Mouse (Mus musculus) hindbrain, embryonic 15.5 days (tissue): ENCODE measurements around the gene Frmd5. TPM values are rescaled to one million over a fixed set of nuclear protein-coding genes. Genes with fewer than 3 reads are reported as not detected.
A peak's percentile ranks its signal among the peaks of the same experiment; 100 is the strongest.

ENCODE experiments used
- ATAC-seq: fragments of 200-750 bp; cut with Nextera tagmentation; 2 replicates; pipeline ENCODE4 v1.8.0; 2017; ENCODE audit warnings: low read depth, moderate number of reproducible peaks, moderate TSS enrichment; ENCODE audit not compliant: low FRiP score
- H3K27ac ChIP-seq: fragments of 300-500 bp; sonication (generic); replicated peaks from 2 replicates; pipeline ENCODE4 v1.5.1; 2015; ENCODE audit warnings: mild to moderate bottlenecking, inconsistent platforms
- H3K27me3 ChIP-seq: fragments of 300-500 bp; sonication (generic); 2 replicates; pipeline ENCODE4 v1.6.1; 2015; ENCODE audit warnings: control low read depth, inconsistent platforms
- H3K36me3 ChIP-seq: fragments of 300-500 bp; sonication (generic); 2 replicates; pipeline ENCODE4 v1.6.1; 2015; ENCODE audit warnings: control low read depth, inconsistent platforms
- H3K4me1 ChIP-seq: fragments of 300-500 bp; sonication (generic); replicated peaks from 2 replicates; pipeline ENCODE4 v1.6.1; 2015; ENCODE audit warnings: control low read depth, inconsistent platforms
- H3K4me2 ChIP-seq: fragments of 300-500 bp; sonication (generic); 2 replicates; pipeline ENCODE4 v1.6.1; 2015; ENCODE audit warnings: moderate library complexity, mild to moderate bottlenecking, inconsistent platforms
- H3K4me3 ChIP-seq: fragments of 300-500 bp; sonication (generic); 2 replicates; pipeline ENCODE4 v1.5.1; 2015; ENCODE audit warnings: mild to moderate bottlenecking, inconsistent platforms
- H3K9ac ChIP-seq: fragments of 300-500 bp; sonication (generic); 2 replicates; pipeline ENCODE4 v1.6.1; 2015; ENCODE audit warnings: inconsistent platforms
- H3K9me3 ChIP-seq: fragments of 300-500 bp; sonication (generic); 2 replicates; pipeline ENCODE4 v1.6.1; 2016; ENCODE audit warnings: control low read depth, inconsistent platforms
- WGBS: fragments of 180-500 bp; shearing (Covaris S2); methylation state at CpG from one replicate; pipeline ENCODE4 v1.1.7; 2015; 5-methylcytosine and 5-hydroxymethylcytosine counted together
- polyA plus RNA-seq: library from polyadenylated mRNA; unstranded; fragments of >200 nt; fragmentation: Nextera tagmentation; extraction: Ambion mirVana; gene quantifications from 2 replicates; pipeline ENCODE4 v1.2.1, GENCODE M21; 2015

Frmd5 gene
- polyA plus RNA-seq, 1 experiment from 2014 or later, result 31.0 TPM

DNA sequence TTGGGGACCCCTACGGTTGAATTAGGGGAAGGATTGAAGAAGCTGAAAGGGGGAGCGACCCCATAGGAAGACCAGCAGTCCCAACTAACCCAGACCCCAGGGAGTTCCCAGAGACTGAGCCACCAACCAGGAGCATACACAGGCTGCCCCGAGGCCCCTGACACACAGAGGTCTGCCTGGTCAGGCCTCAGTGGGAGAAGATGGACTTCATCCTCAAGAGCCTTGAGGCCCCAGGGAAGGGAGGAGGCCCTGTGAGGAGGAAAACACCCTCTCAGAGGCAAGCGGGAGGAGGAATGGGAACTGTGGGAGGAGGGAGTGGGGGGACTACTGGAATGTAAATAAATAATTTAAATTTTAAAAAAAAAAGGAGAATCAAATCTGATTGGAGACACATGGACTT lies 160.4 kb downstream of the Frmd5 start:
- Histone ChIP-seq H3K9me3 (no peaks in the 10 kb centered on the region), H3K4me1 (peaks cover 9% of the 10 kb centered on the region), H3K9ac (no peak overlapping the region), H3K27me3 (no peaks in the 10 kb centered on the region), H3K4me2 (no peak overlapping the region), H3K36me3 (no peaks in the 10 kb centered on the region), H3K4me3 (no peak overlapping the region), H3K27ac (no peak overlapping the region)
- no peak for ATAC-seq
- WGBS, result 75% methylated on average over 4 of the region's 4 CpGs

DNA sequence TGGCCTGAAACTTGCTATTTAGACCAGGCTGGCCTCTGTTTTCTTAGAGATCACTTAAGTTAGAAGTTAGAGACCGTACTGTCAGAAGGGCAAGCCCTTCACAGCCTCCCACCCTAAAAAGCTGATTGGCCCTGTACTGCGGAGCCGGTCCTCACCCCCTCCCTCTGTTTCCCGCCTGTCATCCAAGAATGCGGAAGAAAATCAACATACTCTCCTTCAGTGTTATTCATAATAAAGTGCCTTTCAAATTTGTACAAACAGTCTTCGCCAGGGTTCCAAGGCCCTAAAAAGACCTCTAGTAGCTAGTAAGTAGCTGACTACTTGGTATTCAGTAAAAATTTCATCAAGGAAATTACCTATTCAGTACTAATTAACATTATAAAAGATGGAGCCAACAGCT lies 164.0 kb downstream of the Frmd5 start:
- Histone ChIP-seq H3K9me3 (no peaks in the 10 kb centered on the region), H3K27ac (no peak overlapping the region), H3K4me2 (no peak overlapping the region), H3K4me3 (no peak overlapping the region), H3K36me3 (no peaks in the 10 kb centered on the region), H3K9ac (no peak overlapping the region), H3K27me3 (no peaks in the 10 kb centered on the region), H3K4me1 (peaks cover 21% of the 10 kb centered on the region)
- 23% methylated on average over 6 of the region's 6 CpGs for WGBS
- ATAC-seq, result no peak

DNA sequence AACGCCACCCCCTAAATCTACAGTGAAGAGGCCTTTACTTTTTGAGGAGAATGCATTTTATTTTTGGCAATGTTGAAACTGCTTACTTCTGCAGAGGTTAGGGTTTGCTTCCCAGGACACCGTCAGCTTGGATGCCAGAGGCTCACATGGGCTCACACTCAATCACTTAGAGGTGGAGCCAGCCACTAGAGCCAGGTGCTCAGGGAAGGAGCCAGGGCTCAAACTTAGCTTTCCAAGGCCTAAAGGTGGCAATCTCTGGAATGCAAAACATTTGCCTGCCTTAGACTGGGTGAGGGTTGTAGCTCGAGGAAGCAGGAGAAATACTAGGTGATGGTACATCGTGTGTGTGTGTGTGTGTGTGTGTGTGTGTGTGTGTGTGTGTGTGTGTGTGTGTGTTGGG lies 174.8 kb downstream of the Frmd5 start:
- Histone ChIP-seq H3K4me2 (no peak overlapping the region), H3K27ac (no peak overlapping the region), H3K36me3 (no peaks in the 10 kb centered on the region), H3K4me1 (0 out of 2 replicates have a peak, but pooled peaks cover 4% of the 10 kb centered on the region), H3K4me3 (no peak overlapping the region), H3K9ac (no peak overlapping the region), H3K27me3 (no peaks in the 10 kb centered on the region), H3K9me3 (no peaks in the 10 kb centered on the region)
- WGBS, result 75% methylated on average over 4 of the region's 4 CpGs
- ATAC-seq, result no peak

DNA sequence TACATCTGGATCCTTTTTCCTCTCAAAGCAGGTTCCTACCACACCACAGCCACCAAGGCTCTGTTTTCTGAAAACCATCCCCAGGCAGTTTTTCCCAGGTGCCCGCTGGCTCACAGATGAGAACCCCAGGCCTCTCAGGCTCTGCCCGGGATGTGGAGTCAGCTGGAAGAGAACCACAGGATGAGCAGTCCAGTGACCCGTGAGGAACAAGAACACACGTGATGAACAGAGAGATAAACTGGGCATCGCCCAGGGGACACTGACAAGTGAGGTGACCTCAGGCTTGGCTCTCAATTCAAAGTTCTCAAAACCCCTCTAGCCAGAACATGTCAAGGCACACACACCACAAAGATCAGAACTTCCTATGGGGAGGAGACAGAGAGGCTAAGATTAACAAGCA lies 176.6 kb downstream of the Frmd5 start:
- no peaks in the 10 kb centered on the region for H3K27me3 ChIP-seq
- H3K9me3 ChIP-seq, result no peaks in the 10 kb centered on the region
- ATAC-seq, result no peak
- H3K4me3 ChIP-seq, result no peak overlapping the region
- 0 out of 2 replicates have a peak, but pooled peaks cover 4% of the 10 kb centered on the region for H3K4me1 ChIP-seq
- H3K27ac ChIP-seq, result no peak overlapping the region
- H3K4me2 ChIP-seq, result no peak overlapping the region
- no peak overlapping the region for H3K9ac ChIP-seq
- no peaks in the 10 kb centered on the region for H3K36me3 ChIP-seq
- WGBS, result 60% methylated on average over 5 of the region's 5 CpGs

DNA sequence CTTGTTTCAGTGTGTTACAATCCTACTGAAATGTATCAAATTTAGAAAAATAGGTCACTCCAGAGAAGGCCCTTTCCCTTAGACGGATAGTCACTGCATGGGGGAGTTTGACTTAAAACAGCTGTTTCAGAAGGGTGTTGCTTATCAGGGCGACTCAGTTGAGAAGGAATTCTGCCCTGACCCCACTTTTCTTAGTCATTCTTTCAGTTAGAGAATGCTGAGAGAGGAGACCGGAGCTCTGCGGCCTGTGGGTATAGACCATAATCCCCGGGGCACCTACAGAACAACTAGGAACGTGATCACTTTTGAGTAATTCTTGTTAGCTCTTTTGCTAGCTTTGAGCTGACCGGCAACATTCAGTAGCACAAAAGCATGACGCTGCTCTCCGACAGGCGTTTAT lies 178.6 kb downstream of the Frmd5 start:
- 81% methylated on average over 10 of the region's 10 CpGs for WGBS
- Histone ChIP-seq H3K27me3 (no peaks in the 10 kb centered on the region), H3K4me1 (0 out of 2 replicates have a peak, but pooled peaks cover 4% of the 10 kb centered on the region), H3K36me3 (no peaks in the 10 kb centered on the region), H3K4me2 (no peak overlapping the region), H3K9ac (no peak overlapping the region), H3K27ac (no peak overlapping the region), H3K4me3 (no peak overlapping the region), H3K9me3 (no peaks in the 10 kb centered on the region)
- ATAC-seq, result no peak

DNA sequence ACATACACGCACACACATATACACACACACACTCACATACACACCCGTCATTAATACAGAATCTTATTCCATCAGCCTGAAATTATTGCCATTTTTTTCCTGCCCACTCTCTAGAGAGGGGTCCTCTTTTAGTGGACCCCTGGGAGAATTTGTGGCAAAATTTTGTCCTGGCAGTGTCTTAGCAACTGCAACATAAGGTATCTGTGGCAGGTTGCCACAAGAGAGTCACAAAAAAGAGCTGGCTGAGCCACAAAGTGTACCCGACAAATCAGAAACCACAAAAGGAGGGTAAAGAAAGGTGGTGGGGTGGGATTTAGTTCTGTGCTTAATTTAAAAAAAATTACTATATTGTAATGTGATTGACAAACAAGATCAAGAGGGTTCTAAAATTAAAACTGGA lies 181.0 kb downstream of the Frmd5 start:
- 82% methylated on average over 3 of the region's 3 CpGs for WGBS
- Histone ChIP-seq H3K4me2 (no peak overlapping the region), H3K36me3 (no peaks in the 10 kb centered on the region), H3K4me3 (no peak overlapping the region), H3K27me3 (no peaks in the 10 kb centered on the region), H3K27ac (no peak overlapping the region), H3K4me1 (peaks cover 12% of the 10 kb centered on the region), H3K9ac (no peak overlapping the region), H3K9me3 (no peaks in the 10 kb centered on the region)
- no peak for ATAC-seq

DNA sequence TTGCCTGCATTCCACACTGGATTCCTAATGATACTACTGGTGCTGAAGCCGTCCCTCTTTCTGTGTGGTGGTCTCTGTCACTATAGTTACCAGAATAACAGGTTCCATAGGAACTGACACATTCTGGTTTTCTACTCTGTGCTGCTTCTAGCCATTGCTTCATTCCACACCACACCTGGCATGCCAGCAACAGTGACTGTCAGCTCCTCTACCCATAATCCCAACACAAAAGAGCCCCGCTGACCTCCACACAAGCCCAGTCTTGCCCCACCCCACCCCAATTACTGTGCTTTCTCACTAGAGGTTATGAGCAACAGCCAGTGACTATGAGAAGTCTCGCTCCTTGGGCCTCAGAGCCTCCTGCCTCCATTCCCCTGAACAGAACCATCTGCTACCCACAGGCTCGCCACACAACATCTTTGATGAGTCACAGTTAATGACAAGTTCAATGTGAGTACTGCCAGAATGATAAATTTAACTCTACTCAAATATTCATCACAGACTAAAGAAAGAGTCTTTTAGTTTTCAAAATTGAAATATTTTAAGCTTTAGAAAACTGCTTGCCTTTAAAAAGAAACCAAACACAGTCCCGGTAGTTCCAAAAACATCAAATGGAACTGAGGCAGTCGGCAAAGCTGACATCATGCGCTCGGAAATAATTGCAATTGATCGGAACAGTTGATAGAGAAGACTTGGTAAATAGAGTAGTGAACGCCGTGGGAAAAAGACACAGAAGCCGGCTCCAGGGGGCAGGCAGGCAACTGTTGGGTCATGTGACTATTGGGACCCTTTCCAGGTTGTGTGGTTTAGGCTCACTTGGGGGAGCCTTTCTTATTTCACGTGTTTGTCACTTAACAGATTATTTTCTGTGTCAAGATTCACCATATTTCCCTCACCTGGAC lies 185.4 kb downstream of the Frmd5 start:
- Histone ChIP-seq H3K9ac (no peak overlapping the region), H3K9me3 (no peaks in the 10 kb centered on the region), H3K4me2 (no peak overlapping the region), H3K4me1 (peaks cover 16% of the 10 kb centered on the region), H3K27ac (no peak overlapping the region; the same call in none of the 2 replicates), H3K36me3 (no peaks in the 10 kb centered on the region), H3K4me3 (no peak overlapping the region), H3K27me3 (no peaks in the 10 kb centered on the region)
- WGBS, result 51% methylated on average over 13 of the region's 13 CpGs
- peak; percentile 66 for ATAC-seq

DNA sequence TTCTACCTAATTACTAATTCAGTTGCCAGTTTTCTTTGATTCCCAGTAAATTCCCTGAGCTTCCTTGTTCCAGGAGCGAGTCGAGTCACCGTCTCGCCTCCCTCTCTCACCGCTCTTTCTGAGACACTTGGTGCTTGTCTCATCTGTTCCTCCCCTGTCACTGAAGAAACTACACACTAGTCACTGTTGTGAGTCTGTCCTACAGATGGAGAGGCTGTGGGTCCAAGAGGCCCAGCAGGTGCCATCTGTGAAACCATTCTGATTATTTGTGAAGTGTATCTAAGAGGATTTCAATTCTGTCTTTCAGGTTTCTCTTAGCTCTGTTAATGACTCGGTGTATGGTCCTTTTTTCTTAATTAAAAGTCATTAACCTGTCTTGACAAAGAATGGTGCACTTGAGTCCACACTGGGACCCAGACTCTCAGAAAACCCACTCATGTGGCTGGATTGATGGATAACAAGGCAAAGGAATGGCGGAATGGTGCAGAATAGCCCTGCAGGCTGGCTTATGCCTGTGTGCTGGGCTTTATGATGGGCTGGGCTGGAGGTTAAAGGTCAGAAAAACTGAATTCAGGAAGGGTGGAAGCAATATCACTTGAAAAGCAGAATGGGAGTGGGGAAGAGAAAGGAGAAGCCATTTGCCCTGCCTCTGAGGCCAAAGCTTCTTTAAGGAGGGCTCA lies 186.2 kb downstream of the Frmd5 start:
- peaks cover 16% of the 10 kb centered on the region for H3K4me1 ChIP-seq
- no peak overlapping the region for H3K9ac ChIP-seq
- H3K36me3 ChIP-seq, result no peaks in the 10 kb centered on the region
- ATAC-seq, result peak; percentile 27; the same call in 1 of the 2 replicates
- H3K4me2 ChIP-seq, result no peak overlapping the region
- WGBS, result 71% methylated on average over 7 of the region's 7 CpGs
- no peak overlapping the region for H3K4me3 ChIP-seq
- no peak overlapping the region; the same call in 1 of the 2 replicates for H3K27ac ChIP-seq
- no peaks in the 10 kb centered on the region for H3K27me3 ChIP-seq
- H3K9me3 ChIP-seq, result no peaks in the 10 kb centered on the region

DNA sequence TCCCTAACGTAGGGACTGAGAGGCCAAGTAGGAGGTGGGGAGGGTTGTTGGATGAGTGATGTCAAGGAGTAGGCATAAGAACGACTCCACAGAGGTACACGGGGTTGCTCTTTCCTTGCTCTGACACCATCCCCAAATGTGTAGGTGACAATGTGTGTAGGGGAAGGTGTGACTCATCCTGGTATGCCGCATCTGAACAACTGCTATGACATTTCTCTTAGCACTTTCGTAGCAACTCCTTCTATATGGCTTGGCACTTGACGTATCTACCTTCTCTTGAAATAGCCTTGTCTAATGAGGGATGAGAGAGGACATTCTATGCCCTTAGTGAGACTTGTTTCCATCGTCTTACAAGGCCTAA lies 191.7 kb downstream of the Frmd5 start:
- Histone ChIP-seq H3K27me3 (no peaks in the 10 kb centered on the region), H3K4me1 (peaks cover 26% of the 10 kb centered on the region), H3K9me3 (no peaks in the 10 kb centered on the region), H3K27ac (no peak overlapping the region), H3K4me2 (no peak overlapping the region), H3K9ac (no peak overlapping the region), H3K4me3 (no peak overlapping the region), H3K36me3 (no peaks in the 10 kb centered on the region)
- no peak for ATAC-seq
- 90% methylated on average over 7 of the region's 7 CpGs for WGBS

DNA sequence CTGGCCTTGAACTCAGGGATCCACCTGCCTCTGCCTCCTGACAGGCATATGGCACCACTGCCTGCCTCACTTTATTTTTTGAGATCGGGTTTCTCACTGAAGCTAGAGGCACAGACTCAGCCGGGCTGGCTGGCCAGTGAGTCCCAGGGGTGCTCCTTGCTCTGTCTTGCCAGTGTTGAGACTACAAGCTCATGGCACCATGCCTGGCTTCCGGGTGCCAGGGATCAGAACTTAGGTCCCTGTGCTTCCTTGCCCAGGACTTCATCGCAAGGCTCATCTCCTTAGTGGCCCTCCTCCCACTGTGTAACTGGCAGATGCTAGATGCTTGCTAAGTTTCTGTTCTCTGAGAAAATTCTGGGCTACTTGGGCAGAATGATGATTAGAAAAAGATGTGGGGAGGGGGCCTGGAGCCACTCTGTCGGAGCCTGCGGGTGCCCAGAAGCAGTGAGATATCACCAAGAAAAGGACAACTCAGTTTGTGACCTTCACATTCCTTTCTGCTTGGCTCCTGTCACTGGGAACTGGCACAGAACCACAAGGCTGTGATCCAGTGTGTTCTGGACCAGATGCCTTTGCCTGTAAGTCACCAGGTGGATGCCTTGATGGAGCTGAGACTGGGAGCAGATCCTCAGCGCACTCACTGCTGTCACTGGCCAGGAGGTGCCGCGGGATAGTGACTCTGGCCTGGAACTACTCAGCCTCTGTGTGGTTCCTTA lies 192.2 kb downstream of the Frmd5 start:
- no peak for ATAC-seq
- no peak overlapping the region for H3K27ac ChIP-seq
- H3K27me3 ChIP-seq, result no peaks in the 10 kb centered on the region
- H3K4me3 ChIP-seq, result no peak overlapping the region
- no peaks in the 10 kb centered on the region for H3K9me3 ChIP-seq
- H3K4me1 ChIP-seq, result peaks cover 31% of the 10 kb centered on the region
- no peak overlapping the region for H3K4me2 ChIP-seq
- H3K36me3 ChIP-seq, result no peaks in the 10 kb centered on the region
- no peak overlapping the region for H3K9ac ChIP-seq
- 84% methylated on average over 9 of the region's 9 CpGs for WGBS

DNA sequence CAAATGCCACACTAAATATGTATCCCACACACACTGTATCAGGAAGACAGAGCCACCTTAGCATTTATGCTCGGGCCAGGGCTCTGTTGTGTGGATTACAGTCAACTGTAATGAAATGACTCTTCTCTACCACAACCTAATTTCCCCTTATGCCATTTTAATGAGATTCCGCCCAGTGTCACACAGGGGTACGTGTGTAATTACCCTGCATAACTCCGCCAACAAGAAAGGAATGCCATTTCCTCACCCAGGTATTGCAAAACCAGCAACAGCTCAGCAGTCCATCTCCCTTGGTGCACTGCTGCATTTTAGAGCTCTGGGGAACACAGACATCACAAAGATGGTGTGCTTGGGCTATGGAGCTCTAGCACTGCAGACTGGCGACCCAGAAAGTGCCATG lies 194.8 kb downstream of the Frmd5 start:
- no peak overlapping the region for H3K4me3 ChIP-seq
- ATAC-seq, result 0 out of 2 replicates have a peak, but pooled peaks have one; percentile 18
- peaks cover 41% of the 10 kb centered on the region for H3K4me1 ChIP-seq
- no peak overlapping the region for H3K4me2 ChIP-seq
- 53% methylated on average over 5 of the region's 5 CpGs for WGBS
- no peak overlapping the region for H3K9ac ChIP-seq
- H3K27ac ChIP-seq, result peak overlapping the region; percentile 65
- no peaks in the 10 kb centered on the region for H3K36me3 ChIP-seq
- no peaks in the 10 kb centered on the region for H3K9me3 ChIP-seq
- H3K27me3 ChIP-seq, result no peaks in the 10 kb centered on the region
